Mouse (Mus musculus) cerebellum, adult 2 months (tissue): ENCODE measurements at regions not wholly inside any gene's neighbourhood (a gene's known extent, or its start where the extent isn't known, plus 50 kb on each side); places are given as distances from the start of the nearest gene placed in this dataset.

Source experiments
- CTCF ChIP-seq: fragments of 200-500 bp; IDR thresholded peaks from 2 replicates; pipeline ENCODE4 v1.5.1; 2011; ENCODE audit warnings: low read depth, mild to moderate bottlenecking, control low read depth, low read length, moderate library complexity, borderline replicate concordance; ENCODE audit not compliant: insufficient read depth
- POLR2A ChIP-seq: fragments of 200-500 bp; IDR thresholded peaks from 2 replicates; pipeline ENCODE4 v1.6.1; 2011; ENCODE audit warnings: low read length, control low read depth, borderline replicate concordance; ENCODE audit not compliant: insufficient read depth

DNA sequence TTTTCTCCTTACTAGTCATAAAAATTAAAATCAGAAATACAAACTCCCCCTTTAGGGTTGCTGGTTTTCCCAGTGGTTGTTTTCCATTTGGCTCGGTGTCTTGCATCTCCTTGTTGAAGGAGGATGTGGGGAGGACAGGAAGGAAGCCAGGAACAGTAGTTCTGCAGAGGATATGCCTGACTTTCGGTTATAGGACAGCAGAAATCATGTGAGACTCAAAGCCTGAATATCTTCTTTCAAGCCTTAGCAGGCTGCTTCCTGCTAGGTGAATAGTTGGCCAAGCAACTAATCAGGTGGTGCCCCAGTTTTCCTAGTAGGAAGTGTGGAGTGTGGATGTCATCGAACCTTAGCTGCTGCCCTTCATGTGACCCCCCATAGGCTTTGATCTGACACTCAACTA, 103.6 kb downstream of the Car2 start:
- TF ChIP-seq CTCF: no peak
- TF ChIP-seq POLR2A: no peak
